Mouse (Mus musculus) embryonic fibroblast, embryonic 13.5 days (primary cell): ENCODE measurements around the gene Olfr867. TPM values are rescaled to one million over a fixed set of nuclear protein-coding genes. Genes with fewer than 3 reads are reported as not detected.

ENCODE experiments used
- H3K27ac ChIP-seq: 2 replicates; pipeline ENCODE4 v1.5.1; 2012; ENCODE audit warnings: low read length, control low read depth, inconsistent platforms; ENCODE audit not compliant: insufficient read depth
- H3K4me1 ChIP-seq: 2 replicates; pipeline ENCODE4 v1.6.1; 2011; ENCODE audit warnings: low read length; ENCODE audit not compliant: control insufficient read depth, insufficient read depth
- H3K4me3 ChIP-seq: 2 replicates; pipeline ENCODE4 v1.5.1; 2011; ENCODE audit warnings: mild to moderate bottlenecking, control low read depth, low read length; ENCODE audit not compliant: insufficient read depth
- CTCF ChIP-seq: IDR thresholded peaks from 2 replicates; pipeline ENCODE4 v1.5.1; 2011; ENCODE audit warnings: mild to moderate bottlenecking, control low read depth, low read length, moderate library complexity, borderline replicate concordance; ENCODE audit not compliant: insufficient read depth
- POLR2A ChIP-seq: IDR thresholded peaks from 2 replicates; pipeline ENCODE4 v1.6.1; 2011; ENCODE audit warnings: low read depth, mild to moderate bottlenecking, control low read depth, low read length, moderate library complexity
- polyA plus RNA-seq: library from polyadenylated mRNA; stranded (reverse); fragments of >200 nt; gene quantifications from 2 replicates; pipeline ENCODE4 v1.2.4, GENCODE M21; 2011; ENCODE audit warnings: low read depth; ENCODE audit not compliant: missing spikeins, insufficient read length

Gene Olfr867
- not detected in 2 replicates for polyA plus RNA-seq

DNA sequence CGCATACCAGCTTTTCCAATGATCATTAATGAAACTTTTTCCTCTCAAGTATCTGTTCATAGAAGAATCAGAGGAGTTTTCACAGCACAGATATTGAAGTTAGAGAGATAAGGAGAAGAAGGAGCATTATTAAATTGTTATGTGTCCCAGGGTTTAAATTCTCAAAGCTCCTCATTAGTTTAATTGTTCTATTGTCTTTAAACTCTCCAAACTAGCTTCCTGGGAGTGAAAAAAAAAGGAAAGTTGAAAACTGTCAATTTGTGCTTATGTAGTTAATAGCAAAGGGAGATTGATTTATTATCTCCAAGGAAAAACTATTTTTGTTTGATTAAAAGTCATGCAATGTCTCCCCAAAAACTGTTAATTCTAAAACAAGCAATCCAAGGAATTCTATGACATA is at the start of gene Olfr867:
Gene Olfr867 (minus strand): TSS at position 101 of the 400 bp plus-strand sequence.
- no peaks in the 10 kb centered on the region for H3K4me1 ChIP-seq
- TF ChIP-seq CTCF, result no peak
- no peak for TF ChIP-seq POLR2A
- no peak within 1 kb of the TSS for H3K4me3 ChIP-seq
- H3K27ac ChIP-seq, result no peak within 1 kb of the TSS

DNA sequence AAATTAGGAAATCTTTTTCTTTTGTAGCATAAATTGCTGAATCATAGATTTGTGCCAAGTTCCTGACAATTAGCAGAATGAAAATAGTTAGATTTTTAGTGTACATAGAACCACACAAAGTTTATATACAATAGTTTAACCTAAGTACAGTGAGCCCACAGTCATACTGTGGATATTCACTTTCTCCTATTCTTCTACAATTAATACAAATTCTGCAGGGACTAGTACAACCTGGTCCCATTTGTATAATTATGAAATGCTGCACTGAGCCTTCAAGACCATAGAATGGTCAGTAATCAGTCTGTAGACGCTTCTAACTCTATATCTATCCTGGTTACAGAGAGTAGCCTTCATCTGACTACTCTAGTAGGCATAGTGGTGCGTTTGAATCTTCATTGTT is 41.0 kb upstream of the Olfr867 start, which contains the start of gene Olfr868:
Gene Olfr868 (plus strand): TSS at position 301 of the 400 bp plus-strand sequence.
- Histone ChIP-seq H3K4me3 (no peak within 1 kb of the TSS), H3K27ac (no peak within 1 kb of the TSS), H3K4me1 (no peaks in the 10 kb centered on the region)
- TF ChIP-seq POLR2A (no peak), CTCF (no peak)

DNA sequence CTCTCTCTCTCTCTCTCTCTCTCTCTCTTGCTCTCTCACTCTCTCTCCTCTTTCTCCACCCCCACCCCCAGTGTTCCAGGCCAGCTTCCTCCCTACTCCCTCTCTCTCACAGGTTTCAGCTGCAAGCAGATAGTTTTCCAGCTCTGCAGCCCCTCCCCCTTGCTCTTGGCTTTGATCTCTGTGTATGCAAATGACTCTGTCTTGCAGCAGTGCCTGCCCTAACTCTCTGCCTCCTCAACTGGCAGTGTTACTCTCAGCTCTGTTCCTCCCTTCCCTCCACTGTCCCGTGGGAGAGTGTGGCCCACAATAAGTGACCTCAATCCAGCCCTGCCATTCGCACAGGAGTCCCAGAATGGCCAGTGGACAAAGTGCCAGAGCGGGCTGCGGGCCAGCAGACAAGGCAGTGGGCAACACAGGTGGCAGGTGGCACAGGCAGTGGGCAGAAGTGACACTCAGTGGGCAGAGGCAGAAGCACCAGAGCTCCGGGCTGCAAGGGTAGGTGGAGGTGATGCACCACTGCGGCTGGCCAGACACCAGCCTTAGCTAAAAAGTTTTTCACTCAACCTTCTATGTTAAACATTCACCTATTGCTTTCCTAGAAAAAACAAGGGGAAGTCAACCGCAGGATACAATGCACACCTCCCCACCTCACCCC is 16.3 kb upstream of the Olfr867 start:
- Histone ChIP-seq H3K4me1 (no peaks in the 10 kb centered on the region), H3K27ac (no peak overlapping the region), H3K4me3 (no peak overlapping the region)
- TF ChIP-seq CTCF (no peak), POLR2A (no peak)

DNA sequence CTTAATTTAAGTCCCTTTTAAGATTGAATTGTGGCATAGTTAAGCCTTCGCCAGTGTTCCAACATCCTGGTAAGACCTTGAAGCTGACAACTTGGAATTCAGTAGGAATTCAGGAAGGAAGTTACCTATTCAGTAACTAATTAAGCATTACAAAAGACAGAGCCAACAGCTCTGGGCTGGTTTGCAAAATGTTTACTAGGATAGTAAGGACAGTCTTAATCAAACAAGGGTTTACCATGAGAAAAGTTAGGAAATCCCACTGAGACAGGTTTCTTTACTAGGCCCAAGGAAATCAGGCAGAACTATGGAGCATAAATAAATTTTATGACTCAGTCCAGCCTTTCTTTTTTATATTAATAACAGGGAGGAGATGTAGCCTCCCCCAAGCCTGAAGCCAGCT is 13.9 kb upstream of the Olfr867 start:
- no peak overlapping the region for H3K27ac ChIP-seq
- no peaks in the 10 kb centered on the region for H3K4me1 ChIP-seq
- H3K4me3 ChIP-seq, result no peak overlapping the region
- no peak for TF ChIP-seq CTCF
- TF ChIP-seq POLR2A, result no peak

DNA sequence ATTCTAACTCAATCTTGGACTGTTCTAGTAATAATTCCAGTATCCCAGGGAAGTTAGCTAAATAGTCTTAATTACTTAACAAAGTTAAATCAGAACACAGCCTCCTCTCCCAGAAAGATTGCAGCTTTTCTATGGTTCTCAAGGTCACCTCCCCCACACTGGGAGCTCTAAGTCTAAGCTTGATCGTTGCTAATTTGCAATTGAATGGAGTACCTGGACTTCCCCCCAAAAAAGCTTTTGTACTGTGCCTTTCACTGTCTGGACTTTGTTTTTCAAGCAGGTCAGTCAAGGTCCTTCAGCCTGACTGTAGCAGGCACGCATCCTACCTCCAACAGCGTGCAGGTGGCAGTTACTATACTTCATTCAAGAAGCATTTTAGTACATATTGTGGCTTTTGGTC is 12.9 kb upstream of the Olfr867 start:
- TF ChIP-seq CTCF (no peak), POLR2A (no peak)
- Histone ChIP-seq H3K27ac (no peak overlapping the region), H3K4me1 (no peaks in the 10 kb centered on the region), H3K4me3 (no peak overlapping the region)

DNA sequence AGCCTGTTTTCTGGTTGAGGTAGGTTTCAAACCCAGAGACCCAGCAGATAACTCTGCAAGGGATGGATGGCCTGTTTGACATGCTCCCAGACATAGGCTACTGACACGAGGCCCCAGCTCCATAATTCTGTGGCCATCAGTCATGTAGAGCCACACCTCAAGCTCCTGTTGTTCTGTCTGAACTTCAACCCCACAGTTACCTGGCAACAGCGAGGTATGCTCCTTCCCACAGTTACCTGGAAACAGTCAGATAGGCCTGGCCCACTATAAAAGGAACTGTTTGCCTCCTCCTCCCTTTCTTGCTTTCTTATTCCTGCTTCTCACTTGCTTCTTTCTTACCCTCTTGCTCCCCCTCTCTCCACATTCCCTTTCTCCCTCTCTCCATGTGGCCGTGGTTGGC is 9.4 kb downstream of the Olfr867 start:
- Histone ChIP-seq H3K4me1 (no peaks in the 10 kb centered on the region), H3K27ac (no peak overlapping the region), H3K4me3 (no peak overlapping the region)
- TF ChIP-seq POLR2A, result no peak
- TF ChIP-seq CTCF, result no peak

DNA sequence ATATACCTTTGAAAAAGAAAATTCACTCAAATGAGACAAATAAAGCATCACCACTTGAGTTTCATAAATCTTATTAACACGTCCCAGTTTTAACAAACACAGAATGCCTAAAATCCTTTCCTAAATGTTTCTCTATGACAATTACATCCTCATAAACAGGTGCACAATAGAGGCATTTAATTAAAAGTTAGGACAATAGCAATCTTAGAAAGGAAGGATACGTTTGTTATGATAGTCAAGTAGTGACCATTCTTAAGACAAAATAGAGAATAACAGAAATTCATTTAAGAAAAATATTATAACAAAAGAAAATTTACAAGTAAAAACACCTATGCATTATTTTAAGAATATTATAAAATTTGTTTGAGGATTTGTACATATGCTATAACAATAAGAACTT is 29.4 kb downstream of the Olfr867 start, which contains the start of gene Olfr866:
Gene Olfr866 (minus strand): TSS at position 101 of the 400 bp plus-strand sequence.
- no peak for TF ChIP-seq CTCF
- no peak for TF ChIP-seq POLR2A
- H3K4me3 ChIP-seq, result no peak within 1 kb of the TSS
- no peak within 1 kb of the TSS for H3K27ac ChIP-seq
- H3K4me1 ChIP-seq, result no peaks in the 10 kb centered on the region

Other genes with a start within 250 kb of the Olfr867 start
- gene Olfr860, start 207.8 kb downstream of the Olfr867 start, polyA plus RNA-seq, result not detected in 2 replicates
- gene Olfr862, start 169.6 kb downstream of the Olfr867 start, polyA plus RNA-seq, result not detected in 2 replicates
- 0.09 TPM in 1 of 2 replicates, not detected in the other for gene Olfr77, start 140.7 kb downstream of the Olfr867 start, polyA plus RNA-seq
- not detected in 2 replicates for gene Olfr866, start 29.5 kb downstream of the Olfr867 start, polyA plus RNA-seq
- not detected in 2 replicates for gene Olfr868, start 41.1 kb upstream of the Olfr867 start, polyA plus RNA-seq
- gene Olfr869, start 71.4 kb upstream of the Olfr867 start, polyA plus RNA-seq, result not detected in 2 replicates
- gene Olfr870, start 116.5 kb upstream of the Olfr867 start, polyA plus RNA-seq, result not detected in 2 replicates
- not detected in 2 replicates for gene Olfr871, start 154.6 kb upstream of the Olfr867 start, polyA plus RNA-seq
- not detected in 2 replicates for gene Olfr872, start 179.6 kb upstream of the Olfr867 start, polyA plus RNA-seq
- not detected in 2 replicates for gene Olfr39, start 224.8 kb upstream of the Olfr867 start, polyA plus RNA-seq
- gene Olfr873, start 241.0 kb upstream of the Olfr867 start, polyA plus RNA-seq, result 0.18 TPM in 1 of 2 replicates, not detected in the other